Mouse (Mus musculus): ENCODE results near the gene Elmo1. TPM values are rescaled to one million over a fixed set of nuclear protein-coding genes. Genes with fewer than 3 reads are reported as not detected.

The Elmo1 gene
- polyA plus RNA-seq, 1 experiment from 2014 or later = 49.5 TPM

DNA sequence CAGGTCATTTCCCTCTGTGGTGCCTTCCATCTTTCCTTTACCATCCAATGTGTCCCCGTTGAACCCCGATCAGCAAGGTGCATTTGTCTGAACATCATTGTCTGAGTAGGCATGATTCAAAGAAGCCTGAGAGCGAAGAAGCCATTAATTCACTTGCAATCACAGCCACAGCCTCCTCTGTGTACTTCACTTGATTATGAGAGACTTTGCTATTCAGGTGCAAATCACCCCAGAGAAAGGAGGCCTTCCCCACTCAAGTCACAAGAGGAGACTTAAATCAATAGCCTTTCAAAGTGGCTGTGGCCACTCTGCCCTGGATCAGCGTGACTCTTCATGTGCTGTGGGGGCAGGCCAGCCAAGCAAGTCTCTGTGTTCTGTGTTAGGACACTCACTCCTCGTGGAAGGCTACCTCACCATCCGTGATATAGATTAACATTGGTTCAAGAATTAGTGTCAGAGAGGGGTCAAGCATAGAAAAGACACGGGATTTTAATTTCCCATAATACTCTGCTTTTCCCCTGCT is 360.5 kb downstream of the Elmo1 start:
- ATAC-seq (ENCODE audit: low read depth) = no peak
- no peaks in the 10 kb centered on the region for H3K27me3 ChIP-seq (ENCODE audit: control insufficient read depth, insufficient read depth, low read length)
- 25% methylated on average over 7 of the region's 7 CpGs for WGBS
- no peak overlapping the region for H3K4me2 ChIP-seq (ENCODE audit: low read depth, low read length)
- no peaks in the 10 kb centered on the region for H3K36me3 ChIP-seq (ENCODE audit: control insufficient read depth, insufficient read depth, low read length)
- no peaks in the 10 kb centered on the region for H3K9me3 ChIP-seq (ENCODE audit: control insufficient read depth, low read length)
- no peak overlapping the region for H3K9ac ChIP-seq (replicated peaks; ENCODE audit: low read depth, low read length)
- H3K4me1 ChIP-seq (ENCODE audit: control insufficient read depth, insufficient read depth, low read length) = 0 out of 2 replicates have a peak, but pooled peaks cover 5% of the 10 kb centered on the region
- no peak overlapping the region for H3K27ac ChIP-seq (ENCODE audit: low read depth, low read length)
- H3K4me3 ChIP-seq (ENCODE audit: low read depth, low read length) = no peak overlapping the region

GRCm38 (mm10) chr13:20454357-20454756 is 364.0 kb downstream of the Elmo1 start:
- Histone ChIP-seq H3K27me3 (ENCODE audit: control insufficient read depth, insufficient read depth, low read length) (no peaks in the 10 kb centered on the region), H3K9ac (replicated peaks; ENCODE audit: low read depth, low read length) (no peak overlapping the region), H3K27ac (ENCODE audit: low read depth, low read length) (peak overlapping the region; percentile 58; the same call in 1 of the 2 replicates), H3K4me1 (ENCODE audit: control insufficient read depth, insufficient read depth, low read length) (0 out of 2 replicates have a peak, but pooled peaks cover 5% of the 10 kb centered on the region), H3K4me2 (ENCODE audit: low read depth, low read length) (no peak overlapping the region), H3K4me3 (ENCODE audit: low read depth, low read length) (no peak overlapping the region), H3K9me3 (ENCODE audit: control insufficient read depth, low read length) (no peaks in the 10 kb centered on the region), H3K36me3 (ENCODE audit: control insufficient read depth, insufficient read depth, low read length) (no peaks in the 10 kb centered on the region)
- ATAC-seq (ENCODE audit: low read depth) = peak; percentile 90
- WGBS = 23% methylated on average over 1 of the region's 1 CpGs

DNA sequence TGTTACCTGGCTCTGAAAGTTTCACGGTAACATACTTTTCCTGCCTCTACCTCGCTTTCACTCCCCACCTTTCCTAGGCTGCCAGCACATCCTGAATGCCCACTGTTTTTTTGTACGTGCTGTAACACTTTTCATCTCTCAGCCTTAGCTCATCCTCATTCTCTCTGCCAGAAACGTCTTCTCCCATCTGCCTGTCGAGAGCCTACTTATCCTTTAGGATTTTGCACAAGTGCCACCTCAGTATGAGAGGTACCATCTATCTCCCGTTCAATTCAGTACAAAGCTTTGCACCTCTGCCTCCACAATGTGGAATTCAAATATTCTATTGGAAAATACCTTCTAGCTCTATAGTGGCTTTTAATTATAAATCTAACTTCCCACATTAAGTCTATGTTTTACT is 369.7 kb downstream of the Elmo1 start:
- Histone ChIP-seq H3K27me3 (ENCODE audit: control insufficient read depth, insufficient read depth, low read length) (no peaks in the 10 kb centered on the region), H3K9me3 (ENCODE audit: control insufficient read depth, low read length) (no peaks in the 10 kb centered on the region), H3K4me3 (ENCODE audit: low read depth, low read length) (no peak overlapping the region), H3K4me1 (ENCODE audit: control insufficient read depth, insufficient read depth, low read length) (0 out of 2 replicates have a peak, but pooled peaks cover under 1% of the 10 kb centered on the region), H3K9ac (replicated peaks; ENCODE audit: low read depth, low read length) (no peak overlapping the region), H3K27ac (ENCODE audit: low read depth, low read length) (no peak overlapping the region), H3K36me3 (ENCODE audit: control insufficient read depth, insufficient read depth, low read length) (no peaks in the 10 kb centered on the region), H3K4me2 (ENCODE audit: low read depth, low read length) (no peak overlapping the region)
- WGBS = 89% methylated on average over 6 of the region's 6 CpGs
- ATAC-seq (ENCODE audit: low read depth) = no peak

GRCm38 (mm10) chr13:20461616-20462015 is 371.2 kb downstream of the Elmo1 start:
- no peaks in the 10 kb centered on the region for H3K9me3 ChIP-seq (ENCODE audit: control insufficient read depth, low read length)
- no peaks in the 10 kb centered on the region for H3K36me3 ChIP-seq (ENCODE audit: control insufficient read depth, insufficient read depth, low read length)
- H3K27ac ChIP-seq (ENCODE audit: low read depth, low read length) = no peak overlapping the region
- H3K4me1 ChIP-seq (ENCODE audit: control insufficient read depth, insufficient read depth, low read length) = no peaks in the 10 kb centered on the region
- H3K4me2 ChIP-seq (ENCODE audit: low read depth, low read length) = no peak overlapping the region
- no peaks in the 10 kb centered on the region for H3K27me3 ChIP-seq (ENCODE audit: control insufficient read depth, insufficient read depth, low read length)
- H3K9ac ChIP-seq (replicated peaks; ENCODE audit: low read depth, low read length) = no peak overlapping the region
- no peak overlapping the region for H3K4me3 ChIP-seq (ENCODE audit: low read depth, low read length)
- ATAC-seq (ENCODE audit: low read depth) = no peak
- 77% methylated on average over 3 of the region's 3 CpGs for WGBS

DNA sequence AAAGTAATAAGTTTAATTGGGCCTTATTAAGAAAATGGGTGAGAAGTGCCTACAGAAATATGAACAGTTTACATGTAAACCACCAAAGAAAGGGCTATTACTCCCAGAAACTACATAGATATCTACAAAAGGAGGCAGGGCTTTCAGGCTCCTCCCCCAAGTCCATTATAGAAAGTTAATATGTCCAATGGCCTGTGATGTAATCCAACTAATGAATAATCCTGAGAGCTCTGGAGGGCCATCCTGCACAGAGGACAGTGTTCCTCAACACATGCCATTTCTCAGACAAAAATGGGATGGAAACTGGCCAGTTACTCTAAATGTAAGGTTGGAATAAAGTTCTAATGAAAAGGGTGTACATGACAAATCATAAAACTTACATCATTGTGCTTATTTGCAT is 373.8 kb downstream of the Elmo1 start:
- no peak overlapping the region for H3K4me3 ChIP-seq (ENCODE audit: low read depth, low read length)
- no peak overlapping the region for H3K9ac ChIP-seq (replicated peaks; ENCODE audit: low read depth, low read length)
- no peaks in the 10 kb centered on the region for H3K27me3 ChIP-seq (ENCODE audit: control insufficient read depth, insufficient read depth, low read length)
- no peak for ATAC-seq (ENCODE audit: low read depth)
- H3K9me3 ChIP-seq (ENCODE audit: control insufficient read depth, low read length) = no peaks in the 10 kb centered on the region
- H3K4me1 ChIP-seq (ENCODE audit: control insufficient read depth, insufficient read depth, low read length) = no peaks in the 10 kb centered on the region
- no peak overlapping the region for H3K27ac ChIP-seq (ENCODE audit: low read depth, low read length)
- no peaks in the 10 kb centered on the region for H3K36me3 ChIP-seq (ENCODE audit: control insufficient read depth, insufficient read depth, low read length)
- no peak overlapping the region for H3K4me2 ChIP-seq (ENCODE audit: low read depth, low read length)

DNA sequence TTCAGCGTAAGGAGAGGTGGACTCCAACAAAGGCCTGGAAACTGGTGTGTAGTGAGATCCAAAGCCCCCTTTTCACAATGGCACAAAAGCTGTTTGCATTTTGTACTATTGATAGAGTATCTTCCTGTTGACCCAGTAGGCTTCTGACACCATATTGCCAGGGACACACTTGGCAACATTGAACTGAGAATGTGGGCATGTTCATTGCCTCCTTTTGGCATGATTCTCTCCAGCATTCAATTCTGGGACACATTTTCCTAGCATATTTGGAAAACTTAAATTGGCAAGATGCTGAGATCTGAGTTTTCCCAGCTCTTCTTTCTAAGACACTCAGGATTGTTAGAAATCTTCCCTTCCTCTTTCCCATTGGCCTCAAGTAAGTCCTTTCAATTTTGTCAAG is 377.0 kb downstream of the Elmo1 start:
- H3K4me3 ChIP-seq (ENCODE audit: low read depth, low read length) = no peak overlapping the region
- H3K4me2 ChIP-seq (ENCODE audit: low read depth, low read length) = no peak overlapping the region
- H3K36me3 ChIP-seq (ENCODE audit: control insufficient read depth, insufficient read depth, low read length) = no peaks in the 10 kb centered on the region
- ATAC-seq (ENCODE audit: low read depth) = no peak
- no peaks in the 10 kb centered on the region for H3K27me3 ChIP-seq (ENCODE audit: control insufficient read depth, insufficient read depth, low read length)
- 92% methylated on average over 1 of the region's 1 CpGs for WGBS
- no peak overlapping the region for H3K27ac ChIP-seq (ENCODE audit: low read depth, low read length)
- no peaks in the 10 kb centered on the region for H3K9me3 ChIP-seq (ENCODE audit: control insufficient read depth, low read length)
- peaks cover 5% of the 10 kb centered on the region; the same call in 1 of the 2 replicates for H3K4me1 ChIP-seq (ENCODE audit: control insufficient read depth, insufficient read depth, low read length)
- no peak overlapping the region for H3K9ac ChIP-seq (replicated peaks; ENCODE audit: low read depth, low read length)

DNA sequence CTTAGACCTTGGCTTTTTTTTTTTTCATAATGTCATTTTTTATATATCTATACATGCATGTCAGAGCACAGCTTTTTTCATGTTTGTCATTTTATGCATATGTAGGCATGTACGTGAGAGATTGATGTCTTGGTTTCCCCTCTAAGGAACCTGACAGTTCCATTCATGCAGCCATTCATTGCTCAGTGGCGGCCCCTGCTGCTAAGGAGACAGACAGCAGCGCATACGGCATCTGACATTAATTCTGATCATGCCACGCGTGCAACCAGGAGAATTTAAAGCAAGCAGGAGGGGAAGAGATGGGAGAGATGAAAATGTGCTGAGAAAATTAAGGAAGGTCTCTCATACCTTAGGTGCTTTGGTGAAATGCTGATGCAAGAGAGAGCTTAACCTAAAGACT is 381.3 kb downstream of the Elmo1 start:
- Histone ChIP-seq H3K27me3 (ENCODE audit: control insufficient read depth, insufficient read depth, low read length) (no peaks in the 10 kb centered on the region), H3K36me3 (ENCODE audit: control insufficient read depth, insufficient read depth, low read length) (no peaks in the 10 kb centered on the region), H3K27ac (ENCODE audit: low read depth, low read length) (peak overlapping the region; percentile 69), H3K4me2 (ENCODE audit: low read depth, low read length) (peak overlapping the region; percentile 70), H3K9me3 (ENCODE audit: control insufficient read depth, low read length) (no peaks in the 10 kb centered on the region), H3K9ac (replicated peaks; ENCODE audit: low read depth, low read length) (peak overlapping the region; percentile 18; the same call in 1 of the 2 replicates), H3K4me3 (ENCODE audit: low read depth, low read length) (peak overlapping the region; percentile 44), H3K4me1 (ENCODE audit: control insufficient read depth, insufficient read depth, low read length) (peaks cover 20% of the 10 kb centered on the region)
- peak; percentile 72 for ATAC-seq (ENCODE audit: low read depth)
- WGBS = 4% methylated on average over 6 of the region's 6 CpGs

DNA sequence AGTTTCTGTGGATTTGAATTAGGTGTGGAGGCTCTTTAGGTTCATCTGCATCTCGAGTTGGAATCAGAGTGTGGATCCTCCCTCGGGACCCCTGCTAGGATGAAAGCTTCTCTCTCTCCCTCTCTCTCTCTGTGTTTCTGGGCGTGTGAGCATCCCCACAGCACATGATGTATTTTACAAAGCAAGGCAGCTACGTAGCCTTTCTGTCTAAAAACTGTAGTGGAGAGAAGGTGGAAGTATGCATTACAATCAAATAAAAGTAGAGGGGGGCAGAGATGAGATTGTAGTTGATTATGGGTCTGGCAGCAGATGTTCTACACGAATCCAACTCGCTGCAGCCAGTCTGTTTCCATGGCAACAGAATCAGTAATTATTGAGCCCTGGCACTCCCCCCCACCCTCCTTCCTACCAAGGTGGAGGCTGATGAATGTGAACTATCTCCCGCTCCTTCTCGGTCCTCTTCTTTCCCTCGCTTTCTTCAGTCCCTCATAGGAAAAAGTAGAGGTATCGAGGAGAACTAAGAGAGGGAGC is 382.0 kb downstream of the Elmo1 start:
- WGBS = 13% methylated on average over 10 of the region's 10 CpGs

GRCm38 (mm10) chr13:20472891-20473539 is 382.6 kb downstream of the Elmo1 start:
- Histone ChIP-seq H3K4me1 (ENCODE audit: control insufficient read depth, insufficient read depth, low read length) (peaks cover 23% of the 10 kb centered on the region), H3K27ac (ENCODE audit: low read depth, low read length) (peak overlapping the region; percentile 69), H3K4me3 (ENCODE audit: low read depth, low read length) (peak overlapping the region; percentile 44), H3K9me3 (ENCODE audit: control insufficient read depth, low read length) (no peaks in the 10 kb centered on the region), H3K4me2 (ENCODE audit: low read depth, low read length) (peak overlapping the region; percentile 70), H3K9ac (replicated peaks; ENCODE audit: low read depth, low read length) (peak overlapping the region; percentile 46), H3K36me3 (ENCODE audit: control insufficient read depth, insufficient read depth, low read length) (no peaks in the 10 kb centered on the region), H3K27me3 (ENCODE audit: control insufficient read depth, insufficient read depth, low read length) (no peaks in the 10 kb centered on the region)
- WGBS = 25% methylated on average over 15 of the region's 15 CpGs
- peak; percentile 88 for ATAC-seq (ENCODE audit: low read depth)

More for the DNA sequence above, 382.0 kb downstream of the Elmo1 start:
- no peaks in the 10 kb centered on the region for H3K9me3 ChIP-seq (ENCODE audit: control insufficient read depth, low read length)
- H3K9ac ChIP-seq (replicated peaks; ENCODE audit: low read depth, low read length) = peak overlapping the region; percentile 18
- peak overlapping the region; percentile 69 for H3K27ac ChIP-seq (ENCODE audit: low read depth, low read length)
- ATAC-seq (ENCODE audit: low read depth) = peak; percentile 83
- peaks cover 23% of the 10 kb centered on the region for H3K4me1 ChIP-seq (ENCODE audit: control insufficient read depth, insufficient read depth, low read length)
- H3K4me3 ChIP-seq (ENCODE audit: low read depth, low read length) = peak overlapping the region; percentile 44
- H3K36me3 ChIP-seq (ENCODE audit: control insufficient read depth, insufficient read depth, low read length) = no peaks in the 10 kb centered on the region
- H3K4me2 ChIP-seq (ENCODE audit: low read depth, low read length) = peak overlapping the region; percentile 70
- no peaks in the 10 kb centered on the region for H3K27me3 ChIP-seq (ENCODE audit: control insufficient read depth, insufficient read depth, low read length)
